Mouse (Mus musculus): Measurements from ENCODE around the gene Kcnq4. TPM values are rescaled to one million over a fixed set of nuclear protein-coding genes. Genes with fewer than 3 reads are reported as not detected.

Gene Kcnq4
- total RNA-seq, 1 experiment: 0.45 TPM

DNA sequence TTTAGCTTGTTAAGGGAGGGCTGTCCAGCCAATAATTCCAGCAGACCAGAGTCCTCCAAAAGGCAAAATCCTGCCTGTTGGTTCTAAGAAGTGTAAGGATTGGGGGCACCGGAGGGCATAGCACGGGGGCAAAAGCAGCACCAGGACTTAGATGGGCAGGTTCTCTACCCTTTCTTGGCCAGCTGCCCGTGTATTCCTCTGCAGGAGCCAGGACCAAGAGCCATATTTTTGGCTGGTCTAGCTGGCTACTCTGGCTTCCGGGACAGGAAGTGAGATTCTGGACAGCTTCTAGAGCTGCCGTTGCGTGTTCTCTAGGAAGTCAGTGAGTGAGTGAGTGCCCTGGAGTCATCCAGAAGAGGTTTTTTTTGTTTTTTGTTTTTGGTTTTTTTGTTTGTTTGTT, 18.3 kb downstream of the Kcnq4 start:
- Histone ChIP-seq H3K9me3 (ENCODE audit: control insufficient read depth, insufficient read depth, low read depth, low read length) (no peaks in the 10 kb centered on the region), H3K27ac (ENCODE audit: insufficient read depth, low read depth, low read length, poor library complexity, severe bottlenecking) (no peak overlapping the region), H3K4me3 (ENCODE audit: insufficient read depth in 1 of 2, low read depth in 1 of 2, low read length in 2 of 2, poor library complexity in 1 of 2, severe bottlenecking in 1 of 2) (no peak overlapping the region), H3K9ac (ENCODE audit: insufficient read depth, low read depth, low read length, poor library complexity, severe bottlenecking) (no peak overlapping the region), H3K36me3 (ENCODE audit: control insufficient read depth, insufficient read depth, low read length, poor library complexity, severe bottlenecking) (no peaks in the 10 kb centered on the region), H3K4me1 (ENCODE audit: control insufficient read depth in 2 of 2, insufficient read depth in 2 of 2, low read length in 2 of 2, poor library complexity in 1 of 2) (peaks cover 3 to 11% of the 10 kb centered on the region in 2 experiments; a peak in 3 of 4 replicates)
- DNase-seq (ENCODE audit: low read depth, low spot score): no peak
- in situ Hi-C loops (cut with MboI; ENCODE audit: low sequenced_read_pairs in 2 of 2, unreplicated experiment in 2 of 2): no loop called here
- TF ChIP-seq ZNF384 (IDR thresholded peaks at IDR 0.05; ENCODE audit: low read depth, low read length) (no peak), CHD2 (IDR thresholded peaks at IDR 0.05; ENCODE audit: low read depth, low read length) (no peak), HCFC1 (IDR thresholded peaks at IDR 0.05; ENCODE audit: borderline replicate concordance, insufficient read depth, low read length) (no peak), MAFK (IDR thresholded peaks at IDR 0.05; ENCODE audit: insufficient read depth, low read depth, low read length) (no peak), ZC3H11A (IDR thresholded peaks at IDR 0.05; ENCODE audit: borderline replicate concordance, low read depth, low read length) (no peak)

DNA sequence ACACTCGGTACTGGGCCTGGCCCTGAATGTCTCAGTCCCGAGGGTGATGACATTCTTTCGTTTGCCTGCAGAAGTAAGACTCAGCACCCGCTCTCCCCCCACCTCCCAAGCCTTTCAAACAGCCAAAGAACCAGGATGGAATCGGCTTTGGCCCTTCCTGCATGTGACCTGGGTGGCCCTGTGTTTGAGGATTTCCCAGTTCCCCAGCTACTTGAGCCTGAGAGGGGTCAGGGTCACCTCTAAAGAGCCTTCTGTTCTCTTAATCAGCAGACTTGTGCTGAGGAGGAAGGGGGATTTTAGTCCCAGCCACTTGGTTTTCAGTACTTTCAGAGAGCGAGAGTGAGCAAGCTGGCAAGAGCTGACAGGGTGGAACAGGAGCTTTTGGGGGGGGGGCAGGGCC, 19.0 kb downstream of the Kcnq4 start:
- Histone ChIP-seq H3K9me3 (ENCODE audit: control insufficient read depth, insufficient read depth, low read depth, low read length) (no peaks in the 10 kb centered on the region), H3K36me3 (ENCODE audit: control insufficient read depth, insufficient read depth, low read length, poor library complexity, severe bottlenecking) (no peaks in the 10 kb centered on the region), H3K9ac (ENCODE audit: insufficient read depth, low read depth, low read length, poor library complexity, severe bottlenecking) (no peak overlapping the region), H3K27ac (ENCODE audit: insufficient read depth, low read depth, low read length, poor library complexity, severe bottlenecking) (no peak overlapping the region), H3K4me1 (ENCODE audit: control insufficient read depth in 2 of 2, insufficient read depth in 2 of 2, low read length in 2 of 2, poor library complexity in 1 of 2) (peaks cover 3 to 11% of the 10 kb centered on the region in 2 experiments; a peak in 3 of 4 replicates), H3K4me3 (ENCODE audit: insufficient read depth in 1 of 2, low read depth in 1 of 2, low read length in 2 of 2, poor library complexity in 1 of 2, severe bottlenecking in 1 of 2) (no peak overlapping the region)
- DNase-seq (ENCODE audit: low read depth, low spot score): no peak
- in situ Hi-C loops (cut with MboI; ENCODE audit: low sequenced_read_pairs in 2 of 2, unreplicated experiment in 2 of 2): no loop called here
- TF ChIP-seq HCFC1 (IDR thresholded peaks at IDR 0.05; ENCODE audit: borderline replicate concordance, insufficient read depth, low read length): no peak
- TF ChIP-seq ZNF384 (IDR thresholded peaks at IDR 0.05; ENCODE audit: low read depth, low read length): no peak
- TF ChIP-seq ZC3H11A (IDR thresholded peaks at IDR 0.05; ENCODE audit: borderline replicate concordance, low read depth, low read length): no peak
- TF ChIP-seq CHD2 (IDR thresholded peaks at IDR 0.05; ENCODE audit: low read depth, low read length): no peak
- TF ChIP-seq MAFK (IDR thresholded peaks at IDR 0.05; ENCODE audit: insufficient read depth, low read depth, low read length): no peak

DNA sequence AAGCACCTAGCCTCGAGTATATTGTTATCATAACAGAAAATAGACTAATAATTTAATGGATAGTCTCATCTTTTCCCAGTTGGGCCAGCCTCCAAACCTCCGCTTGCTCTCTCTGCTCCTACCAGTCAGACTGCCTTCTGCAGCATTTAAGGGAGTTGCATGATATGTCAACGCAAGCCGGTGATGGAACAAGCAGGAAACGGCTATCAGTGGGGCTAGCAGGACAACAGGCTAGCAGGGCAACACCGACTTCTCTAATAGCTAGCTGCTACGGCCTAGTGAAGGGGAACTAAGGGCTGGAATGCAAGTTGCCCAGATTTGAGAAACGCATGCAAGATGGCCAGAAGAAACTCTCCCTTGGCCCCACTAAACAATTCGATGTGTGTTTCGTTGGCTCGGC, 20.6 kb downstream of the Kcnq4 start:
- in situ Hi-C loops (cut with MboI; ENCODE audit: low sequenced_read_pairs in 2 of 2, unreplicated experiment in 2 of 2): no loop called here
- H3K36me3 ChIP-seq (ENCODE audit: control insufficient read depth, insufficient read depth, low read length, poor library complexity, severe bottlenecking): no peaks in the 10 kb centered on the region
- no peaks in the 10 kb centered on the region for H3K9me3 ChIP-seq (ENCODE audit: control insufficient read depth, insufficient read depth, low read depth, low read length)

DNA sequence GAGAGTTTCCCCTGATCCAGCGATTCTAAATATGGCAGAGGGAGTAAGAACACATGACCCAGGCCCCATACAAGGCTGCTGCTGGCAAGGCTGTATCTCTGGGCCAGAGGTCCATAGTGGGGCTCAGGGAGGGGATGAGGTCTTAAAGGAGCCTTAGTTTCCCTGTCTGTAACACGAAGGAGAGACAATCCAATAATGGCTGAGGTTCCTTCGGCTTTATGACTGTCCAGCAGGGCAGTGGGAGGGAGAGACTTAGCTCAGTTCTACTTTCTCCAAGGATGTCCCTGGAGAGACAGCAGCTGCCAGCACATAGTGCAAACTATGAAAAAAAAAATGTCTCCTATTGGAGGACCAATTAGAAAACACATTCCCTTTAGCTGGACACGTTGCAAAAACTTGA, 22.2 kb downstream of the Kcnq4 start:
- H3K4me1 ChIP-seq (ENCODE audit: control insufficient read depth in 2 of 2, insufficient read depth in 2 of 2, low read length in 2 of 2, poor library complexity in 1 of 2): peaks cover 3 to 5% of the 10 kb centered on the region in 2 experiments; a peak in 3 of 4 replicates
- H3K4me3 ChIP-seq (ENCODE audit: insufficient read depth in 1 of 2, low read depth in 1 of 2, low read length in 2 of 2, poor library complexity in 1 of 2, severe bottlenecking in 1 of 2): no peak overlapping the region
- no peaks in the 10 kb centered on the region for H3K36me3 ChIP-seq (ENCODE audit: control insufficient read depth, insufficient read depth, low read length, poor library complexity, severe bottlenecking)
- H3K9me3 ChIP-seq (ENCODE audit: control insufficient read depth, insufficient read depth, low read depth, low read length): no peaks in the 10 kb centered on the region
- no peak overlapping the region for H3K9ac ChIP-seq (ENCODE audit: insufficient read depth, low read depth, low read length, poor library complexity, severe bottlenecking)
- no peak for DNase-seq (ENCODE audit: low read depth, low spot score)
- H3K27ac ChIP-seq (ENCODE audit: insufficient read depth, low read depth, low read length, poor library complexity, severe bottlenecking): no peak overlapping the region
- in situ Hi-C loops (cut with MboI; ENCODE audit: low sequenced_read_pairs in 2 of 2, unreplicated experiment in 2 of 2): no loop called here
- TF ChIP-seq ZNF384 (IDR thresholded peaks at IDR 0.05; ENCODE audit: low read depth, low read length) (no peak), MAFK (IDR thresholded peaks at IDR 0.05; ENCODE audit: insufficient read depth, low read depth, low read length) (no peak), ZC3H11A (IDR thresholded peaks at IDR 0.05; ENCODE audit: borderline replicate concordance, low read depth, low read length) (no peak), CHD2 (IDR thresholded peaks at IDR 0.05; ENCODE audit: low read depth, low read length) (no peak)

More for the DNA sequence above, 20.6 kb downstream of the Kcnq4 start:
- Histone ChIP-seq H3K4me1 (ENCODE audit: control insufficient read depth in 2 of 2, insufficient read depth in 2 of 2, low read length in 2 of 2, poor library complexity in 1 of 2) (peaks cover 3 to 9% of the 10 kb centered on the region in 2 experiments; a peak in 3 of 4 replicates), H3K4me3 (ENCODE audit: insufficient read depth in 1 of 2, low read depth in 1 of 2, low read length in 2 of 2, poor library complexity in 1 of 2, severe bottlenecking in 1 of 2) (no peak overlapping the region), H3K27ac (ENCODE audit: insufficient read depth, low read depth, low read length, poor library complexity, severe bottlenecking) (no peak overlapping the region), H3K9ac (ENCODE audit: insufficient read depth, low read depth, low read length, poor library complexity, severe bottlenecking) (no peak overlapping the region)
- TF ChIP-seq ZC3H11A (IDR thresholded peaks at IDR 0.05; ENCODE audit: borderline replicate concordance, low read depth, low read length) (no peak), CHD2 (IDR thresholded peaks at IDR 0.05; ENCODE audit: low read depth, low read length) (no peak), HCFC1 (IDR thresholded peaks at IDR 0.05; ENCODE audit: borderline replicate concordance, insufficient read depth, low read length) (no peak), MAFK (IDR thresholded peaks at IDR 0.05; ENCODE audit: insufficient read depth, low read depth, low read length) (no peak), ZNF384 (IDR thresholded peaks at IDR 0.05; ENCODE audit: low read depth, low read length) (no peak)
- no peak for DNase-seq (ENCODE audit: low read depth, low spot score)

Data from ES-E14 (cell line).